Mouse (Mus musculus): ENCODE results near the gene Prkd3. TPM values are rescaled to one million over a fixed set of nuclear protein-coding genes. Genes with fewer than 3 reads are reported as not detected.
A peak's percentile ranks its signal among the peaks of the same experiment; 100 is the strongest.

The Prkd3 gene
- 56.8 and 57.6 TPM in 2 replicates for polyA plus RNA-seq (2016; fragmentation: Nextera tagmentation; extraction: Ambion mirVana)

- peak within 1 kb of the TSS; percentile 87 for H3K4me3 ChIP-seq (replicated peaks)
- peak within 1 kb of the TSS; percentile 62 for H3K4me2 ChIP-seq
- peak within 1 kb of the TSS; percentile 88 for H3K9ac ChIP-seq (replicated peaks)
- H3K27ac ChIP-seq: peak within 1 kb of the TSS; percentile 95
- H3K4me1 ChIP-seq (replicated peaks): peaks cover 27% of the 10 kb centered on the region
- WGBS: under 1% methylated on average over 107 of the region's 113 CpGs
- peak; percentile 88 for ATAC-seq (ENCODE audit: insufficient number of reproducible peaks, insufficient read depth, low FRiP score, low TSS enrichment, low read depth)
- H3K27me3 ChIP-seq: peaks cover 10% of the 10 kb centered on the region
- H3K9me3 ChIP-seq: no peaks in the 10 kb centered on the region
- H3K36me3 ChIP-seq: no peaks in the 10 kb centered on the region; the same call in 1 of the 2 replicates
Observed at GRCm38 (mm10) chr17:79020208-79020983, at the start of gene Prkd3. Gene Prkd3, minus strand, starts transcription at chr17:79020816.

DNA sequence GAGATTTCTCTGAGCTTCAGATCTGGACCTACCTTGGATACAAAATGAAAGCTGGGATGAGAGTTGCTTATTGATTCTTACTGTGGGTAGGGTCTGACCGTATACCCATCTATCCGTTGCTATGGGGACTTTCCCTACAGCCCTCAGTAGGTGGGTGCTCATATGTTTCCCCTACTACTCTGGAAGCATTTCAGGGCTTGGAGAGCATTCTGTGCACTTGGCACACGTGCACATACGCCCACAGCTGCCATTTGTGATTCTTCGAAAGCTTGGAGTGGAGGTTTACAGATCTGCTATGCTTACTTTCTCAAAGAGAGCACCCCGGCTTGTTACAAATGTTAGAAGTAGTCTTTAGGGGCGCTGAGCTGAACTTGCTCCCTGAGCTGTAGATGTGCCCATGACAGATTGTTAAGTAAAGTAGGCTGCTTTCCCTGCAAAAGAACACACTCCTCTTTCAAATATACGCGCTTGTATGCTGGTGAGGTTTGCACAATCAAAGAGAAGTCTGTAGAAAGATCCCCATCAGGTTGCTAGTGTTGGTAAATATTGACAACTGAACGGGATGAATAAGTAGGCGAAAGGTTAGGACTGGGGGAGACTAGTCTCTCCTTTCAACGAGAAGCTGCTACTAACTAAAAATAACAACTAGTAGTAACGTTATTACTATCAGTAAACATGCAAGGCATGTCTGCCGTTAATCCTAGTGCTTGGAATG is 49.3 kb upstream of the Prkd3 start:
- 89% methylated on average over 14 of the region's 14 CpGs for WGBS
- H3K27ac ChIP-seq: no peak overlapping the region
- H3K27me3 ChIP-seq: no peaks in the 10 kb centered on the region

DNA sequence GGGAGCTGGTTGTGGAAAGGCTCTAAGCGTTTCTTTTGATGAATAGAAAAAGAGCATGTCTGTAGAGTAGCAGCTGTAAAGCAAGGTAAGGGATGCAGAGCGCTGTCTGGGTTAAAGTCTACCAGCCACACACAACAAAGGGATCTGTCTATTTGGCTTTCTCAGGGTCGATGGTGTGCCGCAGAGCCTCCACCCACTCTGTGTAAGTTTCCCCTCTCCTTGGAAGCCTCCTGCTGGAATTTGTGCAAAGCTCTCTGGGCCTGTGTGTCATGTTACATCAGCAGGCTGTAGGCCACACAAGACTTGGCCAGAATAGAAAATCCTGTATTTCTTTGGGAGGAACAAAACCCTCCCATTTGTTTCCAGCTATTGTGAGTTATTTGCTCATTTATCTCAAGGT is 48.4 kb upstream of the Prkd3 start:
- ATAC-seq (ENCODE audit: insufficient number of reproducible peaks, insufficient read depth, low FRiP score, low TSS enrichment, low read depth): peak; percentile 42; the same call in 1 of the 2 replicates
- WGBS: 40% methylated on average over 4 of the region's 4 CpGs
- Histone ChIP-seq H3K27me3 (no peaks in the 10 kb centered on the region), H3K27ac (peak overlapping the region; percentile 66; the same call in 1 of the 2 replicates), H3K4me2 (no peak overlapping the region), H3K4me1 (replicated peaks) (0 out of 2 replicates have a peak, but pooled peaks cover 4% of the 10 kb centered on the region), H3K9me3 (no peaks in the 10 kb centered on the region), H3K9ac (replicated peaks) (no peak overlapping the region), H3K4me3 (replicated peaks) (no peak overlapping the region), H3K36me3 (no peaks in the 10 kb centered on the region)

More for the DNA sequence above, 49.3 kb upstream of the Prkd3 start:
- Histone ChIP-seq H3K36me3 (no peaks in the 10 kb centered on the region), H3K4me1 (replicated peaks) (0 out of 2 replicates have a peak, but pooled peaks cover 4% of the 10 kb centered on the region), H3K4me3 (replicated peaks) (no peak overlapping the region), H3K9ac (replicated peaks) (no peak overlapping the region), H3K4me2 (no peak overlapping the region), H3K9me3 (no peaks in the 10 kb centered on the region)
- ATAC-seq (ENCODE audit: insufficient number of reproducible peaks, insufficient read depth, low FRiP score, low TSS enrichment, low read depth): no peak

DNA sequence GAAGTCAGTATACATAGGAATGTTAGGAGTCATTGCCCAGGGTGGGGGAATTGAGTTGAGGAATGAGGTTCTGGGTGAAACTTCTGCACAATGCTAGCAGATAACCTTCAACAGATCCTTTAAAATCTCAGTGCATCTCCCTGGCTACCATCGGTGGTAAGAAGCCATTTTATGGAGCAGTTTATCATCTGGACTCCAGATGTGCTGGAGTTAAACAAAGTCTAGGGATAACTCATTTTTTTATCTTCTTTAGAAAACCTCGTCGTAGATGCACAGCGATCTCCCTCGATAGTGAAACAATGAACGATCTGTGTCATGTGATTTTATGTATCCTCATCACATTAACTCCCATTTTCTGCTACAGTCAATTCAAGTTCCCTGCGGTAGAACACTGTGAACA is 48.0 kb upstream of the Prkd3 start:
- no peak for ATAC-seq (ENCODE audit: insufficient number of reproducible peaks, insufficient read depth, low FRiP score, low TSS enrichment, low read depth)
- Histone ChIP-seq H3K9me3 (no peaks in the 10 kb centered on the region), H3K4me1 (replicated peaks) (0 out of 2 replicates have a peak, but pooled peaks cover 4% of the 10 kb centered on the region), H3K27me3 (no peaks in the 10 kb centered on the region), H3K9ac (replicated peaks) (no peak overlapping the region), H3K36me3 (no peaks in the 10 kb centered on the region), H3K4me3 (replicated peaks) (no peak overlapping the region), H3K4me2 (no peak overlapping the region), H3K27ac (peak overlapping the region; percentile 66; the same call in 1 of the 2 replicates)
- WGBS: 59% methylated on average over 7 of the region's 7 CpGs

- no peak for ATAC-seq (ENCODE audit: insufficient number of reproducible peaks, insufficient read depth, low FRiP score, low TSS enrichment, low read depth)
- 0 out of 2 replicates have a peak, but pooled peaks cover 4% of the 10 kb centered on the region for H3K4me1 ChIP-seq (replicated peaks)
- no peaks in the 10 kb centered on the region for H3K27me3 ChIP-seq
- H3K4me2 ChIP-seq: no peak overlapping the region
- no peak overlapping the region for H3K9ac ChIP-seq (replicated peaks)
- no peaks in the 10 kb centered on the region for H3K36me3 ChIP-seq
- no peak overlapping the region for H3K4me3 ChIP-seq (replicated peaks)
- no peaks in the 10 kb centered on the region for H3K9me3 ChIP-seq
- H3K27ac ChIP-seq: no peak overlapping the region
- 86% methylated on average over 1 of the region's 1 CpGs for WGBS
Observed at GRCm38 (mm10) chr17:79064250-79064649, 43.6 kb upstream of the Prkd3 start.

- Histone ChIP-seq H3K4me1 (replicated peaks) (no peaks in the 10 kb centered on the region), H3K27ac (no peak overlapping the region), H3K9me3 (no peaks in the 10 kb centered on the region), H3K4me2 (no peak overlapping the region), H3K9ac (replicated peaks) (no peak overlapping the region), H3K4me3 (replicated peaks) (no peak overlapping the region), H3K36me3 (no peaks in the 10 kb centered on the region), H3K27me3 (peaks cover 6% of the 10 kb centered on the region; the same call in 1 of the 2 replicates)
- ATAC-seq (ENCODE audit: insufficient number of reproducible peaks, insufficient read depth, low FRiP score, low TSS enrichment, low read depth): no peak
- WGBS: 64% methylated on average over 5 of the region's 5 CpGs
Observed at GRCm38 (mm10) chr17:79060221-79060620, 39.6 kb upstream of the Prkd3 start.

GRCm38 (mm10) chr17:79058271-79058670 is 37.7 kb upstream of the Prkd3 start:
- 69% methylated on average over 6 of the region's 6 CpGs for WGBS
- Histone ChIP-seq H3K9me3 (no peaks in the 10 kb centered on the region), H3K4me1 (replicated peaks) (no peaks in the 10 kb centered on the region; the same call in 1 of the 2 replicates), H3K27ac (no peak overlapping the region), H3K9ac (replicated peaks) (no peak overlapping the region), H3K4me2 (no peak overlapping the region), H3K36me3 (no peaks in the 10 kb centered on the region), H3K4me3 (replicated peaks) (no peak overlapping the region), H3K27me3 (peaks cover 20% of the 10 kb centered on the region)
- no peak for ATAC-seq (ENCODE audit: insufficient number of reproducible peaks, insufficient read depth, low FRiP score, low TSS enrichment, low read depth)

DNA sequence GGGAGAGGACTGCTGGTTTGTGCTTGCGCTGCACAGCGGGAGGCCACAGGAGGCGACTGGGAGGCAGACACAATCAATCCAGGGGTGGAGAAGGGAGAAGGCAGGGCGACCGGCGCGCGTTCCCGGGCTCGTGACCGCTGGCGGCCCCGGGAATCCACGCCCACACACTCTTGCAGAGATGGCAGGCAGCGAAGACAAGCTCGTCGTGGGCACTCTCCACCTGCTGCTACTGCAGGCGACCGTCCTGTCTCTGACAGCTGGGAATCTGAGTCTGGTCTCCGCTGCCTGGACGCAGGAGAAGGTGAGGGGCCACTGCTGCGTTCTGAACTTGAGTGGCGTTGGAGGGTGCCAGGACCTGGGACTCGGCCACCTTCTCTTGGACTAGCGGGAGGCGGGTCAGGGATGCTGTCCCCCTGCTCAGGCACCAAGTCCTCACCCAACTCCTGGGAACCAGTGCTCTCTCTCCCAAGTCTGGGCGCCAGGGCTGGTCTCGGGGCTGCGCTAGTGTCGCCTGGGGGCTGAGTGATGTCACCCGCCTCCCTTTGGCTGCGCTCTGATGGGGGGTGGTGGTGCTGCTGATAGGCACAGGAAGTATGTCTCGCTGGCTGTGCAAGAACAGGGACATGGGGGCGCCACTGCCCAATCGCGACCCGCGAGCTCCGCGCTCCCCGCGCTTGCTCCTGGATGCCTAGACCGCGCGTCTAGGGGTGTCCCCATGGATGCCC is 31.6 kb upstream of the Prkd3 start:
- peak overlapping the region; percentile 97 for H3K4me2 ChIP-seq
- peak overlapping the region; percentile 57 for H3K9ac ChIP-seq (replicated peaks)
- H3K27ac ChIP-seq: no peak overlapping the region
- WGBS: under 1% methylated on average over 45 of the region's 45 CpGs
- H3K4me1 ChIP-seq (replicated peaks): peaks cover 7% of the 10 kb centered on the region
- H3K9me3 ChIP-seq: no peaks in the 10 kb centered on the region
- H3K4me3 ChIP-seq (replicated peaks): peak overlapping the region; percentile 57
- H3K36me3 ChIP-seq: no peaks in the 10 kb centered on the region
- ATAC-seq (ENCODE audit: insufficient number of reproducible peaks, insufficient read depth, low FRiP score, low TSS enrichment, low read depth): peak; percentile 71
- peaks cover 40% of the 10 kb centered on the region for H3K27me3 ChIP-seq

DNA sequence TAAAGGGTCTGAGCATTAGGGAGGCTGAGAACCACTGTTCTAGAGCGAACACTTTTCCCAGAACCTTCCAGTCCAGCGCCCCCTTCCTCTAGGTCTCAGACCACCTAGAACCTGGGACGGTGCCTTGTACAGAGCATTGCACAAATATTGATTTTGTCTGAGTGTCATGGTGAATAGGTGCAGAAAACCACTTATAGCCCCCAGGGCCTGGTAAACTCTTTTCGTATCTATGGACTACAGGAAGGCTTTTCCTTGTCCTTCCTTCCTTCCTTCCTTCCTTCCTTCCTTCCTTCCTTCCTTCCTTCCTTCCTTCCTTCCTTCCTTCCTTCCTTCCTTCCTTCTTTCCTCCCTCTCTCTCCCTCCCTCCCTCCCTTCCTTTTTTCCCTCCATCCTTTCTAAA is 31.0 kb upstream of the Prkd3 start, which contains the start of gene Qpct:
Gene Qpct (plus strand): TSS at position 301 of the 400 bp plus-strand sequence.
- H3K4me3 ChIP-seq (replicated peaks): peak within 1 kb of the TSS; percentile 57
- WGBS: 75% methylated on average over 4 of the region's 4 CpGs
- H3K4me2 ChIP-seq: peak within 1 kb of the TSS; percentile 97
- H3K9me3 ChIP-seq: no peaks in the 10 kb centered on the region
- no peak for ATAC-seq (ENCODE audit: insufficient number of reproducible peaks, insufficient read depth, low FRiP score, low TSS enrichment, low read depth)
- peaks cover 39% of the 10 kb centered on the region for H3K27me3 ChIP-seq
- no peaks in the 10 kb centered on the region for H3K36me3 ChIP-seq
- H3K9ac ChIP-seq (replicated peaks): peak within 1 kb of the TSS; percentile 57
- peaks cover 7% of the 10 kb centered on the region for H3K4me1 ChIP-seq (replicated peaks)
- H3K27ac ChIP-seq: no peak within 1 kb of the TSS

DNA sequence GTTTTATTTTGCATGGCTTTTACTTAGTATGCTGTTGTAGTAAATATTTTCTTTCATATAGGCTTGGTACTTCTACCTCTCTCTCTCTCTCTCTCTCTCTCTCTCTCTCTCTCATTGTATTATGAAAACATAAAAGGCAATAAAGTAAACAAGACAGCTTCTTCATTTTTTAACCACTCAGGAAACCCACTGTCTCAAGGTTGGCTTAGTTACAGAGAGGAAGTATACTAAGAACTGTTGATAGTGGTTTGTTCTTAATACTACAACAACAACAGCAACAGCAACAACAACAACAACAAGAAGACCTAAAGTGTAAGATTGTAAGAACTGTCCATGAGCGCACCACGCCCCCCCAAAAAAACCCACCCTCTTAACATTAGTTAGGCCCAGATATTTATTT is 23.1 kb upstream of the Prkd3 start:
- Histone ChIP-seq H3K4me3 (replicated peaks) (no peak overlapping the region), H3K4me1 (replicated peaks) (no peaks in the 10 kb centered on the region), H3K9ac (replicated peaks) (no peak overlapping the region), H3K9me3 (no peaks in the 10 kb centered on the region), H3K27ac (no peak overlapping the region), H3K4me2 (no peak overlapping the region), H3K36me3 (no peaks in the 10 kb centered on the region), H3K27me3 (no peaks in the 10 kb centered on the region)
- ATAC-seq (ENCODE audit: insufficient number of reproducible peaks, insufficient read depth, low FRiP score, low TSS enrichment, low read depth): no peak
- 87% methylated on average over 2 of the region's 2 CpGs for WGBS

DNA sequence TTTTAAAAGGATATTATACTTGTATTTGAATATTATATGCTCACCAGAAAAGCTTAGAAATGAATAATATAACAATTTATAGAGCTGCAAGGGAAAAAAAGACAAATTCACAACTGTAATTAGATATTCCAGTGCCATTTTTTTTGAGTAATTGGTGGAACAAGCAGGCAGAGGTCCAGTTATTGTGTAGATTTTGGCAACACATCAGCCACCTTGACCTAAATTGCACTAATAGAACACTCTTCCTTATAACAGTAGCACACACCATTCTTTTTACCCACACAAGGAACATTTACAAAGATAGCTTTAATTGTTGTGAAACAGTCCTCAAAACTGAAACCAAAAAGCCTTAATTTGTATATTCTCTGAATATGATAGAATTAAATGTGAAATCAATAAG is 19.0 kb upstream of the Prkd3 start:
- no peaks in the 10 kb centered on the region for H3K36me3 ChIP-seq
- no peaks in the 10 kb centered on the region for H3K9me3 ChIP-seq
- no peaks in the 10 kb centered on the region for H3K27me3 ChIP-seq
- no peak for ATAC-seq (ENCODE audit: insufficient number of reproducible peaks, insufficient read depth, low FRiP score, low TSS enrichment, low read depth)
- H3K9ac ChIP-seq (replicated peaks): no peak overlapping the region
- H3K4me3 ChIP-seq (replicated peaks): no peak overlapping the region
- no peaks in the 10 kb centered on the region for H3K4me1 ChIP-seq (replicated peaks)
- no peak overlapping the region for H3K4me2 ChIP-seq
- no peak overlapping the region for H3K27ac ChIP-seq

Measured in limb, embryonic 12.5 days (tissue).